Mouse (Mus musculus) cortical plate, adult 2 months (tissue): Measurements from ENCODE around the gene Rnase1.

Source experiments
- CTCF ChIP-seq: fragments of 200-500 bp; IDR thresholded peaks from 2 replicates; pipeline ENCODE4 v1.5.1; 2011; ENCODE audit warnings: mild to moderate bottlenecking, control low read depth, low read length; ENCODE audit not compliant: insufficient read depth; ENCODE audit errors: extremely low read depth
- POLR2A ChIP-seq: fragments of 200-500 bp; IDR thresholded peaks from 2 replicates; pipeline ENCODE4 v1.6.1; 2011; ENCODE audit warnings: mild to moderate bottlenecking, low read length, control low read depth; ENCODE audit not compliant: insufficient read depth; ENCODE audit errors: extremely low read depth

DNA sequence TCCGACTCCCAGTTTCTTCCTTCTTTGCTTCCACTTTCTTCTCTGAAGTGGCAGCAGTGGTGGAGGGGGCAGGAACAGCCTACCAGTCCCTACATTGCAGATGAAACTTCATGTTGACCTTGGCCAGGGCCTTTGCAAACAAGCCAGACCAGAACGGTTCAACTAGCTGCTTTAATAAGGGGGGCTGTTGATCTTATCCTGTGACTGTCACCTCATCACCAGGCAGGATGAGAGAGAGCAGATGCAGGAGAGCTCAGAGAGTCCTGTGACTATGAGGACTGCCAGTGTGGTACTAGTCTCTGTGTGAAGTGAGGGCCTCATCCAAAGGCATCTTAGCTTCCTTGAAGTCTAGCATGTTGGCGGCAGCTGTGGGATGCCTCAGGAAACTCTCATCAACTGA lies 1.4 kb upstream of the Rnase1 start:
- no peak for TF ChIP-seq CTCF
- no peak for TF ChIP-seq POLR2A
